Mouse (Mus musculus) 3134 (cell line): Measurements from ENCODE around the gene Gm6880.
"Not testable (repeated sequence)": the region's sequence is repeated elsewhere in the genome, so short reads cannot be mapped to it uniquely, and the experiment has no call there.

Experiments
- DNase-seq: peaks from one replicate; pipeline ENCODE4 v3.0.0-alpha.2; 2011; ENCODE audit warnings: low spot score; ENCODE audit not compliant: insufficient read length; ENCODE audit errors: extremely low read depth

The Gm6880 gene

GRCm38 (mm10) chrX:74481349-74481885 is at the start of gene Gm6880:
Gene Gm6880 (minus strand): TSS chrX:74481399.
- DNase-seq = not testable (repeated sequence)

GRCm38 (mm10) chrX:74517461-74517860 is 36.3 kb upstream of the Gm6880 start:
- DNase-seq = not testable (repeated sequence)

DNA sequence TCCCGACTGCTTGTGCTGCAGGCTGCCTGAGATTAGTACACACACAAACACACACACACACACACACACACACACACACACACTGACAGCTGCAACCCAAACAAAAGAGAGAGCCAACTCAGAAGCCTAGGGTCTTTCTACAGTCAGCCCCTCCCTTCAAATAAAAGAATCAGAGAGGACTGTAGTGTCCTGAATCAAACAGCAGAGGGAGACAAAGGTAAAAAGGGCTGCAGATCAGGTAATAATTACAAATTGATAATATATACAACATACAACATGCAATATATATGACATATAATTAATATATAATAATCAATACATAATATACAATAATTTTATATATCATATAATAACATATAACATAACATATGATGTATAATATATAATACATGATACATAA is 15.9 kb upstream of the Gm6880 start:
- DNase-seq = no peak

DNA sequence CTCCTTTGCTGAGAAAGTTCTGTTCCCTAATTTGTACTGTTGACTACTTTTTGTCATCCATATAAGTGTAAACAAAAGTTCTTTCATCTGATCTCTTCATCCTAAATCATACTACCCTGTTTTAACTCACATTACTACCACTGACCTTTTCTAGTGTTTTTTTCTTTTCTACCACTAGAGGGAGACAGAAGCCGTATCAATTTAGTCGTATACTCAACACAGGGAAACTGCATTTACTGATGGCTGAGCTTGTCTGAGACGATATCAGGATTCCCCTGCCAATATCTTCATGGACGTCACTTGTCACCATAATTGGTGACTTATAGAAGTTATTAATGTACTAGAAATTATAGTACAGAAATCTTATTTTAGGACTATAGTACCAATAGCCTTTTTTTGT is 28.4 kb downstream of the Gm6880 start:
- peak; percentile 12 for DNase-seq

DNA sequence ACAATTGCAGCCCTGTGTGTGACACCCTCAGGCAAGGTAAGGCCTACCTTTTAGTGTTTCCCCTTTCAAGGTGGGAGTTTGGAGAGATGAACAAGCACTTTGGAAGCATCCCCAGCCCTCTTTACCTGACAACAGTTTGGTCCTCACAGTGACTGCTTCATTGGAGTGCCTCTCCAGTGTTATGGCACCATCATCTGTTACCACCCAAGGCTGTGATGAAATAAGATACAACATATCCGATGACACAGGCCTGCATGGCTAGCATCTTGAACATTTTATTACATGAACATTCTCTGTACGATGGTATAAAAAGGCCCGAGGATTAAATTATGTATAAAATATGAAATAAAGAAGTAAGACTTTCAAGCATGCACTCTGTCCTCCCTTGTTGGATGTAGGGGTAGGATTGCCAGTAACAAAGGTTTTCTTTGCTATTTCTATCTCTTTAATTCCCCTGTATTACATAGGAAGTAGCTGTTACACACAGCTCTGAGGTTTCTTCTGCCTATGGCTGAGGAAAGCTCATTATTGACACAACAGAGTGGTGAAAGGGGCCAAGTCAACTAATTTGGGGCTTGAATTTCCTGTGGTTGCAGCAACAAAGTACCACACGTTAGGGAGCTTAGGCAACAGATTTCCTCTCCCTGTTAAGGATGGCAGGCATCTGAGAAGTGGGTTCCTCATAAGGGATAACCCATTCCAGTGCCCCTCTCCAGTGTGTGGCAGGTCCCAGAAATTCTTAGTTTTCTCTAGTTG is 29.9 kb downstream of the Gm6880 start:
- no peak for DNase-seq
